Mouse (Mus musculus): ENCODE data around the gene Gm26602.

The Gm26602 gene

GRCm38 (mm10) chr10:79916808-79917531 is 6.3 kb downstream of the Gm26602 start, which contains the start of gene Kiss1r:
Kiss1r (plus strand) TSS chr10:79916971.
- peak; percentile 81 to 91 for DNase-seq (ENCODE audit: low spot score in 2 of 2)

GRCm38 (mm10) chr10:79917532-79918100 is 7.0 kb downstream of the Gm26602 start:
- no peak for DNase-seq (ENCODE audit: low spot score in 2 of 2)

DNA sequence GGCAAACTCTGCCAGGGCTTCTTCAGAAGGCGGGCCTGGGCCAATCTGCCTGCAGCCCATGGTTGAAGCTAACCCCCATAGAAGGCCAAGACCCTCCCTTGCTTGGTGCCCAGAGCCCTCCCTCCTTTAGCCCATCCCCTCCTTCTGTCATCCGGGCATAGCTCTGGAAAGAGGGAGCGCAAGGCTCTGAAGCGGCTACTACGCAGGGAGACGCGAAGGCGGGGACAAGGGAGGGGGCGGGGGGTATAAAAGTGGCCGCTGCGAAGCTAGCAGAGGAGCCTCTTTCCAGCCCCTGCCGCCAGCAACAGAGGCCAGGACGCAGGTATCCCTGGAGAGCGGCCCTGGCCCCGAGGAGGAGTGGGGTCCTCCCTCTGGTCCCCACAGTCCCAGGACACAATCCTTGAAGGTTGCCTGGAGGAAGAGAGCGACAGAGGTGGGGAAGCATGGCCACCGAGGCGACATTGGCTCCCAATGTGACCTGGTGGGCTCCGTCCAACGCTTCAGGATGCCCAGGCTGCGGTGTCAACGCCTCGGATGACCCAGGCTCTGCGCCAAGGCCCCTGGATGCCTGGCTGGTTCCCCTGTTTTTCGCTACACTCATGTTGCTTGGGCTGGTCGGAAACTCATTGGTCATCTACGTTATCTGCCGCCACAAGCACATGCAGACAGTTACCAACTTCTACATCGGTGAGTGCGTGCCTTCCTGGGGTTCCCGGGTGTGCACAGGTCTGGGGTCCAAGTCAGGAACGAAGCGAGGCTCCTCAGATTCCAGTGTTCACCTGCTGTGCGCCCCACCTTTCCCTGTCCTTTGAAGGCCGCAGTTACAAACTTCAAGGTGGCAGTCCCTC is 7.8 kb downstream of the Gm26602 start:
- DNase-seq (ENCODE audit: low spot score in 2 of 2), result no peak

DNA sequence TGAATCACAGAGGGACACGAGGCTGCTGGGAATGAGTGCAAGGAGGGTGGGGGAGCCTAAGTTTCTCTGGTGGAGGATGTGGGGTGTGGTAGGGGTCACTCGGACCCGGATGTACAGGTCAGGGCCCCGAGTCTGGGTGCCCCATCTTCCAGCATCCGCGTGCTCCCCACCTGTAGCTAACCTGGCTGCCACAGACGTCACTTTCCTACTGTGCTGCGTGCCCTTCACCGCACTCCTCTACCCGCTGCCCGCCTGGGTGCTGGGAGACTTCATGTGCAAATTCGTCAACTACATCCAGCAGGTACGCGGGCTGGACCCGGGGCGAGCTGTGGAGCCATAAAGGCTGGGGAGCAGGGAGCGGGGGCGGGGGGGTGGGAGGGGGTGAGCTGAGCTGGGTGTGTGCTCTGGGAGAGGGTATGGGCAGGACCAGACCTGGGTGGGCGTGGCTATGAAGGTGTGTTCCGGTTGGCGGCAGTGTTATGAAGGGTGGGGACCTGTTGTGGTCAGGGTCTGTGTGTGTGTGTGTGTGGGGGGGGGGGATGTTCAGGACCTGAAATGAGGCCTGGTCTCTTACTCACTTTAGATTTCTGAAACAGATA is 8.7 kb downstream of the Gm26602 start:
- DNase-seq (ENCODE audit: low spot score in 2 of 2), result no peak

DNA sequence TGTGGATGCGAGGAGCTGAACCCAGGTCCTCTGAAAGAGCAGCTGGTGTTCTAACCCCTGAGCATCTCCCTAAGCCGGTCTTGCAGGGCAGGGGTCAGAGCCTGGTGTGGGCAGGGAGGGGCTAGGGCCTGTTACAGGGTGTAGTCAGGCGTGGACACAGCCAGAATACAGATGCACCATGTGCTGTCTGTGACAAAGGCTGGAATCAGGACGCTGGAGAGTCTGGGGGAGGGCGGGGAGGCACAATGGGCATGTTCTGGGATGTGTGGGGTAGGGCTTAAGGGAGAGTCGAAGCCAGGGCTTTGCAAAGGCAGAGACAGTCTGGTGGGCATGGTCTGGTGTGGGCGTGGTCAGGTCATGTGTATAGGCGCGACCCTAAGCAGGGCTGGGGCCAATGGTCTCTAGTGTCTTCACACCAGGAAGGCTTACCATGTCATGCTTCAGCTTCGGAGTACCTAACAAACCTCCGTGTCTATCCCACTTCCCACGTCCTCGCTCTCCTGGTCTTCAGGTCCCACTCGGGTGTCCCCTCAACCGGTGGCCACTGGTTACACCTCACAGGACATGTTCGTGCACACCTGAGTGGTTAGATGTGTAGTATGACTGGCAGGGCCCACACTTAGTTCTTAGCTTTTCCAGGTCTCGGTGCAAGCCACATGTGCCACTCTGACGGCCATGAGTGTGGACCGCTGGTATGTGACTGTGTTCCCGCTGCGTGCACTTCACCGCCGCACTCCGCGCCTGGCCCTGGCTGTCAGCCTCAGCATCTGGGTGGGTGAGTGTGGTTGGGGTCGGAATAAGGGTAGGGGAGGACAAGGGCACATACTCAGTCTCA is 9.6 kb downstream of the Gm26602 start:
- DNase-seq (ENCODE audit: low spot score in 2 of 2), result no peak

- no peak for DNase-seq (ENCODE audit: low spot score in 2 of 2)
Measured at GRCm38 (mm10) chr10:79920958-79921535, 10.4 kb downstream of the Gm26602 start, which contains the start of gene R3hdm4. R3hdm4 (minus strand) TSS chr10:79921208.

DNA sequence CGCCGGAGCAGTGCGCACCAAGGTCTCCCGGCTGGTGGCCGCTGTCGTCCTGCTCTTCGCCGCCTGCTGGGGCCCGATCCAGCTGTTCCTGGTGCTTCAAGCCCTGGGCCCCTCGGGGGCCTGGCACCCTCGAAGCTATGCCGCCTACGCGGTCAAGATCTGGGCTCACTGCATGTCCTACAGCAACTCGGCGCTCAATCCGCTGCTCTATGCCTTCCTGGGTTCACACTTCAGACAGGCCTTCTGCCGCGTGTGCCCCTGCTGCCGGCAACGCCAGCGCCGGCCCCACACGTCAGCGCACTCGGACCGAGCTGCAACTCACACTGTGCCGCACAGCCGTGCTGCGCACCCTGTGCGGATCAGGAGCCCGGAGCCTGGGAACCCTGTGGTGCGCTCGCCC is 10.9 kb downstream of the Gm26602 start:
- DNase-seq (ENCODE audit: low spot score in 2 of 2), result no peak

DNA sequence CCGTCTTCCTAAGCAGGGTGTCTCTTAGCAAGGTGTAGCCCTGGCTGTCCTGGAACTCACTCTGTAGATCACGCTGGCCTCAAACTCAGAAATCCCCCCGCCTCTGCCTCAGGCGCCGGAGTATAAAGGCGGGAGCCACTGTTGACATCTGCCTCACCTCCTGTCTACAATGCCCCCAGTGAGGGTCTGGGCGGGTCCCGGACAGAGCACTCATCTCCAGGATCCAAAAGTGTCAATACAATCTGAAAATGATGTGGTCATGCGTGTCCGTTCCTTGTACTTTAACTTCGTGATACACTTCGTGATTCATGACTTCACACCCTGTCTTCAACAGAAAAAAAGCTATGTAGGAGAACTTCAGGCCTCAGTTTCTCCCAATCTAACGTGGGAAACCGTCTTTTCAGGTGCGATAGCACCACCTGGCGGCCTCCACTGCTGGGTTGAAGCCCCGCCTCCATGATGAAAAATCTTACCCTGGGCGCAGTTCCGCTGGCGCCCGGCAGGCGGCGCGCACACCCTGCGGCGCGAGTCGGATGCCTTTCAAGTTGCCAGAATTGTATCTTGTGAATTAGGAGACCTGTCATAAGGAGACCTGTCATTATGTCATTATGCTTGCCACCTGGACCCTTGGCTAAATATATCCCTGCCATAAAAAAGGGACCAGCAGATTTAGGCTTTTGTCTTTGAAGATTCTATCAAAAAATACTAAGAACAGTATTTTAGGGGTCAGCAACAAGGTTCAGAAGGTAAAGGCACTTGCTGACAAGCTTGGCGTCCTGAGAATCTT is 14.5 kb downstream of the Gm26602 start:
- peak; percentile 87 to 90 for DNase-seq (ENCODE audit: low spot score in 2 of 2)

DNA sequence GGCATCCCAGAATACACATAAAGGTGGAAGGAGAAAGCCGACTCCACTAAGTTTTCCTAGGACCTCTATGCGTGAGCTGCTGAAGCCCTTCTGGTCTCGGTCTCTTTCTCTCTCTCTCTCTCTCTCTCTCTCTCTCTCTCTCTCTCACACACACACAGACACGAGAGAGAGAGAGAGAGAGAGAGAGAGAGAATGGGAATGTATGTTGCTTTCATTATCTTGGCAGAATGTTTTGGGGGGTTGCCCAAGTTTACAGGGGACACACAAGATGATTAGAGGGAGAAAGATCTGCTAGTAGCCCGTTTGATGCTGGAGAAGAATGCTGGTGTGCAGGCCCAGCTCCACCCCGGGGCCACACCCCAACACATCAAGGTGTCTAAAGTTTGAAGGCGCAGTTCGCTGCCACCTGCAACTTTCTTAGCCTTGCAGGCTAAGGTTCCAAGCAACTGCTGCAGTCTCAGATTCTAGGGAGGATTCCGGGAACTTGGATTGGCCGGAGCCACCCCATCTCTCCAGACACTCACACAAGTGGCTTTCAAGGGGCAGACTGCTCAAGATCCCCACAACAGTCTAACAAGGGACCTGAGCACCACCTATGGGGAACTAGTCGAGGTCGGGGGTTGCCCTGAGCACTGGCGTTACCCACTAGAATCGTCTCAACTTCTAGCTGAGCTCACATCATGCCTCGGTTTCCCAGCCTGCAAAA is 15.3 kb downstream of the Gm26602 start:
- DNase-seq (ENCODE audit: low spot score in 2 of 2), result no peak

GRCm38 (mm10) chr10:79926491-79927323 is 16.1 kb downstream of the Gm26602 start, which contains the start of gene Arid3a:
Arid3a (plus strand) TSS chr10:79927043.
- DNase-seq (ENCODE audit: low spot score in 2 of 2), result peak; percentile 86 to 87

DNA sequence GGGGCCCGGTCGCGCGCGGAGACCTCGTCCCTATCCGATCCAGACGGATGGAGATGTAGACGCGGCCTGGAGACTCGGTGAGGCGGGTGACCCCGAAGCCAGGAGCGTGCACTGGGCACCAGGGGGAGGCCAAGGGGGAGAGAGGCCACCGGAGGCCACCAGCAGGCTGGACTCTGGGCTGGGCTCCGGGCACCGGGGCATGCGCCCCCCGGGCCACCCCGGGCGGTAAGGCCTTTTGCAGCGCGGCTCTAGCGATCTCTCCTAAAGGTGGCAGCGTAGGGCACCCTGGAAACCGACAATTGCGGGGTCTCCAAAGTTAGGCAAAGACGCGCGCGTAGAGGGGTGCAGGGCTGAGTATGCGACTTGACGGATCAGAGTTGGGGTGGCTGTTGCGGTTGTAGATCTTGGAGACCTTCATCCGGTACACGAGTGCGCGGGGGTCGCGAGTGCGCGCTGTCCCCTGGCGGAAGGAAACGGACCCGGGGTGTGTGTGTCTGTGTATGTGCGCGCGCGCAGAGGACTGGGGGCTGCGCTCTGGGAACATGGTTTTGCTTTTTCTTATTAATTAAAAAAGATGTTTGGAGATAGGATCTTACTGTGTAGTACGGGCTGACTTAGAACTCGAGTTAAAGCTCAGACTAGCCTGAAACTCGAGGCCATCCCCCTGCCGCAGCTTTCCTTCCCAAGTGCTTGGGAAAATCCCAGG is 16.8 kb downstream of the Gm26602 start:
- no peak for DNase-seq (ENCODE audit: low spot score in 2 of 2)

DNA sequence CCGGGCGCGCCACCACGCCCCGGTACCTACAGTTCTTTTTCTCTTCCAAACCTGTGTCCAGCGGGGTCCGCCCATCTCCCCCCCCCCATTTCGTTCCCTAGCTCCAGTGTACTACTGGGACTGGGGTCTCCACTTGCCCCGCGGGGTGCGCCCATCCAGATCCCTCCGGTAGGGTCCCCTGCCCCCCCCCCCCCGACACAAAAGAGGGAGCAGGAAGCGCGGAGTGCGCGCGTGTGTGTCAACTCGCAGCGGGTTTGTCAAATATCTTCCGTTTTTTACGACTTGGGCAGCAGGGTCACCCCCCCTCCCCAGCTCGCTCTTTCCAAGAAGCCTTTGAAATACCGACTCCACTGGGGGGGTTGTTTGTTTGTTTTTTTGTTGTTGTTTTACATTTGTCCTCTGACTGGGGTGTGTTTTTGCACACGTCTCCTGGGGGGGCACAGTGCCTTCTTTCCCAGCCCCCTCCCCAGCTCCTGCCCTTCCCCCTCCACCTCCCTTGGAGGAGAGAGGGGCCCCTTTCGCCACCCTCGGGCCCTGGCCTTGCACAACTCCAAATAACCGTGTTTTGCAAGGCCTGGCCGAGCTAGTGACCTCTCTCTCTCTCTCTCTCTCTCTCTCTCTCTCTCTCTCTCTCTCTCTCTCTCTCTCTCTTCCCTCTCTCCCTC is 17.5 kb downstream of the Gm26602 start:
- DNase-seq (ENCODE audit: low spot score in 2 of 2), result no peak

GRCm38 (mm10) chr10:79928907-79929701 is 18.4 kb downstream of the Gm26602 start:
- no peak for DNase-seq (ENCODE audit: low spot score in 2 of 2)

- DNase-seq (ENCODE audit: low spot score in 2 of 2), result no peak
Measured at GRCm38 (mm10) chr10:79929967-79930825, 19.5 kb downstream of the Gm26602 start.

GRCm38 (mm10) chr10:79930826-79931186 is 20.1 kb downstream of the Gm26602 start:
- DNase-seq (ENCODE audit: low spot score in 2 of 2), result no peak
